Mouse (Mus musculus) thymus, adult 2 months (tissue): ENCODE measurements around the gene Spata45. TPM values are rescaled to one million over a fixed set of nuclear protein-coding genes. Genes with fewer than 3 reads are reported as not detected.

ENCODE experiments used
- DNase-seq: peaks from one replicate; pipeline ENCODE4 v3.0.0; 2021
- H3K27ac ChIP-seq: fragments of 200-500 bp; 2 replicates; pipeline ENCODE4 v1.5.1; 2012; ENCODE audit warnings: low read length, control low read depth; ENCODE audit not compliant: control insufficient read depth, insufficient read depth
- H3K27me3 ChIP-seq: fragments of 200-500 bp; 2 replicates; pipeline ENCODE4 v1.6.1; 2012; ENCODE audit warnings: mild to moderate bottlenecking, low read length, moderate library complexity, mixed read lengths; ENCODE audit not compliant: control insufficient read depth, insufficient read depth
- H3K36me3 ChIP-seq: fragments of 200-500 bp; 2 replicates; pipeline ENCODE4 v1.6.1; 2012; ENCODE audit warnings: mild to moderate bottlenecking, low read length, moderate library complexity; ENCODE audit not compliant: control insufficient read depth, insufficient read depth
- H3K4me1 ChIP-seq: fragments of 200-500 bp; replicated peaks from 2 replicates; pipeline ENCODE4 v1.6.1; 2012; ENCODE audit warnings: low read length; ENCODE audit not compliant: control insufficient read depth, insufficient read depth
- H3K4me3 ChIP-seq: fragments of 200-500 bp; 2 replicates; pipeline ENCODE4 v1.5.1; 2012; ENCODE audit warnings: mild to moderate bottlenecking, low read length, control low read depth, moderate library complexity; ENCODE audit not compliant: control insufficient read depth, insufficient read depth
- CTCF ChIP-seq: fragments of 200-500 bp; IDR thresholded peaks from 2 replicates; pipeline ENCODE4 v1.5.1; 2012; ENCODE audit warnings: mild to moderate bottlenecking, control low read depth, low read length, moderate library complexity, borderline replicate concordance; ENCODE audit not compliant: control insufficient read depth, poor library complexity, insufficient read depth; ENCODE audit errors: extremely low read depth
- POLR2A ChIP-seq: fragments of 200-500 bp; IDR thresholded peaks from 2 replicates; pipeline ENCODE4 v1.6.1; 2012; ENCODE audit warnings: mild to moderate bottlenecking, low read length, control low read depth, moderate library complexity; ENCODE audit not compliant: control insufficient read depth, poor library complexity, insufficient read depth; ENCODE audit errors: extremely low read depth
- WGBS: fragments of 180-500 bp; shearing (Covaris S2); methylation state at CpG from one replicate; pipeline ENCODE4 v1.1.7; 2018; 5-methylcytosine and 5-hydroxymethylcytosine counted together
- polyA plus RNA-seq: library from polyadenylated mRNA; depleted of rRNA; stranded (reverse); fragments of >200 nt; gene quantifications from 2 replicates; pipeline ENCODE4 v1.2.3, GENCODE M21; 2012; rRNA removed

Gene Spata45
- not detected in 2 replicates for polyA plus RNA-seq

DNA sequence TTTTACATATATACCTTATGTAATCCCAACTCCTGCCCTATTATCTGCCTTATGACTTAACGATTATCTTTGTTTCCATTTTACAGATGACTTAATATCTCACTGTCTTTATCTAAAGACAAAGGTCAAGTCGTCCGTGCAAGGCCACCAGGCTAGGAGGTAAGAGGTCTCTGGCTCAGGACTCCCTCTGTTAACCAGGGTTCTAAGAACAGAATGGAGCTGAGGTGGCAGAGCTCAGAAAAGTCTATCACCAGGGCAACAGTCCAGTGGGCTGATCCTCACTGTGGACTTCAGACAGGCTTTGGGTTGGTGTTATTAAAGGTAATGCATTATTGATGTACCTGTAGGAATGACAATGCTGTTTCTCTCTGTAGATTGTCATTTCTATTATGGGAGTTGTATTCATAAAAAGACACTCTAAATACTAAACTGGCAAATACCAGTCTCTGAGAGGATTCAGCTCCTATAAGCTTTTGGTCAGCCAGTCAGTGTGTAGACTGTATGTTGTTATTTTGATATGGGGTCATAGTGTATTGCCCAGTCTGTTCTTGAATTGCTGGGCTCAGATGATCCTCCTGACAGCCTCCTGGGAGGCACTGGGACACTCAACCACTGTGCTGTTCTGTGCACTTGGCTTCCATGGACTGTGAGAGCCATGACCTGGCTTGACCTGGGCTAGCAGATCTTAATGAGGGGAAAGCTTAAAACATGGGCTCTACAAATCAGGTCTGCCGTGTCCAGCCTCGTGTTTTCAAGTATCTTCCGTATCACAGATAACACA, at the start of gene Spata45:
Gene Spata45, plus strand, starts transcription at position 86 of the 781 bp plus-strand sequence.
- Histone ChIP-seq H3K27ac (no peak within 1 kb of the TSS), H3K27me3 (no peaks in the 10 kb centered on the region)

GRCm38 (mm10) chr1:190989437-190990082, 46.9 kb upstream of the Spata45 start:
- Histone ChIP-seq H3K27me3 (no peaks in the 10 kb centered on the region), H3K36me3 (no peaks in the 10 kb centered on the region), H3K27ac (no peak overlapping the region), H3K4me3 (no peak overlapping the region), H3K4me1 (no peaks in the 10 kb centered on the region)
- TF ChIP-seq CTCF (no peak), POLR2A (no peak)
- WGBS = 75% methylated on average over 9 of the region's 9 CpGs
- DNase-seq = no peak

More for the DNA sequence above, at the start of gene Spata45:
- DNase-seq = no peak
- Histone ChIP-seq H3K36me3 (no peaks in the 10 kb centered on the region), H3K4me3 (no peak within 1 kb of the TSS), H3K4me1 (no peaks in the 10 kb centered on the region)
- 88% methylated on average over 6 of the region's 6 CpGs for WGBS
- no peak for TF ChIP-seq CTCF
- no peak for TF ChIP-seq POLR2A

GRCm38 (mm10) chr1:190995548-190995947, 40.9 kb upstream of the Spata45 start:
- 87% methylated on average over 7 of the region's 7 CpGs for WGBS
- TF ChIP-seq POLR2A = no peak
- TF ChIP-seq CTCF = no peak
- Histone ChIP-seq H3K27me3 (no peaks in the 10 kb centered on the region), H3K27ac (no peak overlapping the region), H3K4me3 (no peak overlapping the region), H3K36me3 (no peaks in the 10 kb centered on the region), H3K4me1 (no peaks in the 10 kb centered on the region)
- no peak for DNase-seq

GRCm38 (mm10) chr1:190996346-190996877, 40.0 kb upstream of the Spata45 start:
- Histone ChIP-seq H3K4me3 (no peak overlapping the region), H3K36me3 (no peaks in the 10 kb centered on the region), H3K4me1 (no peaks in the 10 kb centered on the region), H3K27ac (no peak overlapping the region), H3K27me3 (no peaks in the 10 kb centered on the region)
- TF ChIP-seq CTCF = no peak
- no peak for TF ChIP-seq POLR2A
- no peak for DNase-seq
- 66% methylated on average over 6 of the region's 6 CpGs for WGBS

GRCm38 (mm10) chr1:190998027-190998426, 38.4 kb upstream of the Spata45 start:
- Histone ChIP-seq H3K4me3 (no peak overlapping the region), H3K27ac (no peak overlapping the region), H3K36me3 (no peaks in the 10 kb centered on the region), H3K27me3 (no peaks in the 10 kb centered on the region), H3K4me1 (no peaks in the 10 kb centered on the region)
- DNase-seq = no peak
- TF ChIP-seq POLR2A (no peak), CTCF (no peak)
- 51% methylated on average over 1 of the region's 1 CpGs for WGBS

- 92% methylated on average over 3 of the region's 3 CpGs for WGBS
These were observed 35.8 kb upstream of the Spata45 start for GRCm38 (mm10) chr1:191000686-191001085.

More at GRCm38 (mm10) chr1:191000686-191001085, 35.8 kb upstream of the Spata45 start:
- no peaks in the 10 kb centered on the region for H3K36me3 ChIP-seq
- DNase-seq = no peak
- no peak overlapping the region for H3K27ac ChIP-seq
- no peak overlapping the region for H3K4me3 ChIP-seq
- no peaks in the 10 kb centered on the region for H3K4me1 ChIP-seq
- H3K27me3 ChIP-seq = no peaks in the 10 kb centered on the region
- TF ChIP-seq POLR2A (no peak), CTCF (no peak)
